Mouse (Mus musculus) CD4-positive, CD25-positive, alpha-beta regulatory T cell, adult 2 months (primary cell): ENCODE results near the gene Ntn4.
A peak's percentile ranks its signal among the peaks of the same experiment; 100 is the strongest.

ENCODE experiments used
- DNase-seq: peaks from one replicate; pipeline ENCODE4 v3.0.0-alpha.2; 2012; ENCODE audit warnings: low read depth, low spot score

Gene Ntn4

GRCm38 (mm10) chr10:93640521-93640952, at the start of gene Ntn4:
Ntn4 (plus strand) TSS chr10:93640681.
- no peak for DNase-seq

GRCm38 (mm10) chr10:93592456-93592855, 48.0 kb upstream of the Ntn4 start:
- DNase-seq, result peak; percentile 63

DNA sequence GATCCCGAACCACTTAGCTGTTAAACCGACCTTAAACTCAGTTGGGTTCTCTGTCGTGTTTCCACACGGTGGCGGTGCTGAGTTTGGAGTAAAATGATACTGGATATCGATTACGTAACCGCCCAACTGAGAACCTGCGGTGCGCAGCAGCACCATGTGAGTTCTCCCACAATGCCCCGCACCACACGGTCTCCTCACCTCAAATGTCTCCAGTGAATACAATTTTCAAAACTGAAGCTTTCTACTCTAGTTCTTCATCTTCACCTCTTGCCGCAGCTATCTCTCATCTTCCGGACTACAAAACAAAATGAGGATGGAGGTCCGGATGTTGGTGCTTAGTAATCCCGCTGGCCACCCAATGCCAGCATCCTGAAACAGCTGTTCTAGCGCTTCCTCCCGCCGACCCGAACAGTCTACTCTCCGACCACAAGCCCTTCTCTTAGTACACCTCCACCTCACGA, 46.4 kb upstream of the Ntn4 start:
- peak; percentile 94 for DNase-seq

GRCm38 (mm10) chr10:93595831-93596230, 44.6 kb upstream of the Ntn4 start:
- no peak for DNase-seq

DNA sequence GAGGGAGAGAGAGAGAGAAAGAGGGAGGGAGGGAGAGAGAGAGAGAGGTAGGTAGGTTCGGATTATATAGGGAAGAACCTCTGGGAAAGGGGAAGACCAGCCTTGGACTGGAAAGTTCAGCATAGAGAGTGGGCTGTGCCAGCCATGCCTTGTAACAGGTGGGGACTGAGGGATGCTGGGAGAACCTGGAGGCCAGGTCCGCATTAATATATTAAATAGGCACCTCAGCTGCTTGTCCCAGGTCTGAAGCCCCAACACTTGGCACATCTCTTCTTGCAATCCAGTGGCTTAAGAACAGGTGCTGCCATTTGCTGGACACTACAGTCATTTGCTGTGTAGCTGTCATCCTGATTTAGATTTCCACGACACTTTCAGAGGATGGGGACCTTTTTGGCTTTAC, 43.8 kb upstream of the Ntn4 start:
- DNase-seq, result no peak

- no peak for DNase-seq
Measured at GRCm38 (mm10) chr10:93602309-93602708, 38.2 kb upstream of the Ntn4 start.

DNA sequence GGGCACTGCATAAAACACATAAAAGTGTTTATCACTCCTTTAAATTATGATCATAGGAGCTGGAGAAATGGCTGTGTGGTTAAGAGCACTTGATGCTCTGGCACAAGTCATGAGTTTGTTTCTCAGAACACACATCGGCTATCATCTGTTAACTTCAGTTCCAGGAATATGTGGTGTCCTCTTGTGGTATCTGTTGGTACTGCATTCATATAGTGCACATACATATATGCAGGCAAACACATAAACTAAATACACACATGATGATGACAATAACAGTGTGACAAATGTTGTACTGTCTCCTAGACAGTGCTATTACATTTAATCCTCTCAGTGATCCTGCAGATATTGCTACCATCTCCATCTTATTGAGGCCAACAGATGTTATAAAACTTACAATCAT, 37.2 kb upstream of the Ntn4 start:
- DNase-seq, result peak; percentile 27

GRCm38 (mm10) chr10:93606326-93606725, 34.2 kb upstream of the Ntn4 start:
- no peak for DNase-seq

DNA sequence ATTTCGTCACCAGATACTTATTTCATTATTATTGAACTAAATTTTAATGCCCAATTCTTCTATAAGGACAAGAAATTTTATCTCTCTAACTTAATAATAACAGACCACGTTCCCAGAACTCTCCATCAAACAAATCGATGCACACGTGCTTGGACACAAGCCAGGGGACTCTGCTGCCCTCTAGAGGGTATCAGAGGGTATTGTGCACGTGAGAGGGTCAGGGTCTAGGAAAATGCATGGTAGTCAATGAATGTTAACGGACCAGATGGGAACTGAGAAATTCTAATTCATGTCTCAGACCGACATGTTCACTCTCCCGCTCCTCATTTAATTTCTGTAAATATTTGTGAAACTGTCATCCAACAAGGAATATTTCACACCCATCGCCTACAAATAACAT, 32.4 kb upstream of the Ntn4 start:
- peak; percentile 66 for DNase-seq

GRCm38 (mm10) chr10:93609236-93609635, 31.2 kb upstream of the Ntn4 start:
- no peak for DNase-seq

DNA sequence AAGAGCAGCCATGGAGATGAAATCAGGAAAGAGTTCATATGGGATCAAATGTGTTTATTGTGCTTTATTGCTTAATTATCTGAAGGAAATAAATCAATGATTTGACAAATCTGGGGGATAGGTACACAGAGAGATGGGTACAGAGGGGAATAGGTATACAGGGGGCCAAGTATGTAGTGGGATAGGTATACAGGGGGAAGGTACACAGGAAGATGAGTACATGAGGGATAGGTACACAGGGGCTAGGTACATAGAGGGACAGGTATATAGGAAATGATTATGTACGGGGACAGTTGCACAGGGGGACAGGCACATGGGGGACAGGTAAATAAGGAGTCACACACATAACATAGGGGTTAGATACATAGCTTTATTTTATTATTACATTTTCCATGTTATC, 29.6 kb upstream of the Ntn4 start:
- no peak for DNase-seq

- peak; percentile 78 for DNase-seq
Measured at GRCm38 (mm10) chr10:93611419-93612007, 29.0 kb upstream of the Ntn4 start.

DNA sequence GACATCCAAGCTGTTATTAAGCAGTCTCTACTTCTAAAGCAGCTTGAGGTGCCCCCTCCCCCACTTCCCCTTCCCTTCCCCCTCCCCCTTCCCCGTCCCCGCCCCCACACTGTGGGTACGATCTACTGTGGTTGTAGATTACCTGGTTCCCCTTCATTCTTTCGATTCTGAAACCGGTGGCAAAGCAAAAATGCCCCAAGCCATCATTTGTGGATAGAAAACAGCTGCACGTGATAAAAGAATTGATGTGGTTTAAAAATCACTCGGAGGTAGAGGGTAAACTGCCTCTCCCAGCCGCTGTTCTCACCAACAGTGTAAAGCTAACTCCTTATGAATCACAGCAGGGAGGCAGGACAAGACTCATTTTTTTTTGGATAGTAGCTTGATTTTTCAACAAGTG, 25.6 kb upstream of the Ntn4 start:
- peak; percentile 50 for DNase-seq

- no peak for DNase-seq
Measured at GRCm38 (mm10) chr10:93620438-93621179, 19.9 kb upstream of the Ntn4 start.

- no peak for DNase-seq
Measured at GRCm38 (mm10) chr10:93623725-93624124, 16.8 kb upstream of the Ntn4 start.

DNA sequence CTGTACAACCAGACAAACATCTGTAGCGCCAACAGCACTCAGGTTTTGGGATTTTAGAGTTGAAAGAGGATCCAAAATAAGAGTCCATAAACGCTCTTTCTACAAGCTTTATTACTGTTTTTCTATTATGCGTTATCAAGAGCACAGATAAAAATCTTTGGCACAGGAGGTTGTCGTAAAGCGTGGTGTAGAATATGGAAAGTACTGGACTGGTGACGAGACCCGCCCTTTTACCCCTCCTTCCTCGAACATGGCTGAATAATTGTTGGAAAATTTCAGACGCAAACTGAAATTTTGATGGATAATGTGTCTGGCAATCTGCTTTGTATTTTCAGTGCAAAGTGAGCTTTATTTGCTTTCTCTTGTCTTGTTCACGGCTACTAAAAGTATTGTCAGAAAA, 16.3 kb upstream of the Ntn4 start:
- no peak for DNase-seq

GRCm38 (mm10) chr10:93630310-93630709, 10.2 kb upstream of the Ntn4 start:
- DNase-seq, result no peak

- no peak for DNase-seq
Measured at GRCm38 (mm10) chr10:93632086-93632485, 8.4 kb upstream of the Ntn4 start.

- DNase-seq, result no peak
Measured at GRCm38 (mm10) chr10:93633563-93633962, 6.9 kb upstream of the Ntn4 start.

DNA sequence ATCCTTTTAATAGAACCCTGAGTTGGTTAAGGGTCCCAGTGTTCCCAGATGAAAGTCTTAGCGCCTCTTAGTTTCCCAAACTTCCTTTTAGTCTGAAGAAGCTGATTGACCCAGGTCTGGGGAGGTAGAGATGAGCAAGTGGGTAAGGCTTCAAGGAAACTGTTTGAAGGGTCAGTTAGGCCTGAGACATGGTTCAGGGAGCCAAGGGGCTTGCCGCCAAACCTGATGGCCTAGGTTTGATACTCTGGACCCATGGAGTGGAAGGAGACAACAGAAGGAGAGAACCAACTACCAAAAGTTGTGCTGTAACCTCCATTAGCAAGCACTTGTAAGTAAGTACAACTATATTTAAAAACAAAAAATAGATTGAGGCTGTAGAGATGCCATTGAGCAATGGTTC, 6.5 kb upstream of the Ntn4 start:
- DNase-seq, result no peak

GRCm38 (mm10) chr10:93635941-93636340, 4.5 kb upstream of the Ntn4 start:
- no peak for DNase-seq

GRCm38 (mm10) chr10:93640953-93641820, 706 bp downstream of the Ntn4 start:
- peak; percentile 44 for DNase-seq
